Mouse (Mus musculus) c-Kit-positive CD71-positive TER-119-positive erythroid progenitor cells, embryonic 14.5 days (primary cell): ENCODE measurements around the gene Dcaf11.

ENCODE experiments used
- DNase-seq: peaks from one replicate; pipeline ENCODE4 v3.0.0-alpha.2; 2013; ENCODE audit warnings: low spot score

The Dcaf11 gene

DNA sequence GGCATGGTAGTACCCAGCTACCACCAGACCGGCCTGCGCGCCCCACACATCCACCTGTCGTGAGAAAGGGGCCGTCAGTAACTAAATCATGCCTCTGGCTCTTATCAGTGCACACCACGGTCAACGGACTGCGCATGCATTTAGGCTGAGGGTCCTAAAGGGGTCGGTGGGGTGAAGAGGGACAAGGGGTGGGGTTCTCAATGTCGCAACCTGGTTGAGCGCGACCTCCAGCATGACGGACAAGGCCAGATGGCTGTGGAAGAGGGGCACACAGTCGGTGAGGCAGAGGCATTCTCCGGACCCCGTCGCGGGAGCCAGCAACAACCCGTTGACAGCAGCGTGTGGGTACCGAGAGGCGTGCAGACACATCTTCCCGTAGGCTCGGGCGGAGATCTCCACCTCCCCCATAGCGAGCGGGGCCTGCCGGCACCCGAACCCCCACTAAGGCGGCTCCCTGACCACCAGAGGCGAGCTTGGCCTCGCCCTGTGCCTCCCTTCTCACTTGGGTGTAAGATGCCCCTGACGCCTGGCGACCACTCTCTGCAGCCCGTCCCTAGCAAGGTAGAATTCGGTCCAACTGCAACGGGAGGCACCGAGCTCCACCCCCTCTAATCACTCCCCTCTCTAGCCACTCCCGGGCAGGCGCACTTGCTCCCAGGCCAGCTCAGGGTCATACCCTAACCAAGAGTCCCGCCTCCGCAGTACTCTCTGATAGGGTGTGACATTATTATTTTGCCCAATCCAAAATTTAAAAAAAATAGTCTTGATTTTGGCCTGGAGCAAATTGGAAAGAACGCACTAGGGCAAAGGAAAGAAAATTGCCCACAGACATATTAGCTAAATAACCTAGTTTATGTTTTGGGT, 25.1 kb downstream of the Dcaf11 start, which contains the start of gene Emc9:
Emc9 (minus strand) TSS at position 601 of the 864 bp plus-strand sequence.
- DNase-seq: peak; percentile 82

DNA sequence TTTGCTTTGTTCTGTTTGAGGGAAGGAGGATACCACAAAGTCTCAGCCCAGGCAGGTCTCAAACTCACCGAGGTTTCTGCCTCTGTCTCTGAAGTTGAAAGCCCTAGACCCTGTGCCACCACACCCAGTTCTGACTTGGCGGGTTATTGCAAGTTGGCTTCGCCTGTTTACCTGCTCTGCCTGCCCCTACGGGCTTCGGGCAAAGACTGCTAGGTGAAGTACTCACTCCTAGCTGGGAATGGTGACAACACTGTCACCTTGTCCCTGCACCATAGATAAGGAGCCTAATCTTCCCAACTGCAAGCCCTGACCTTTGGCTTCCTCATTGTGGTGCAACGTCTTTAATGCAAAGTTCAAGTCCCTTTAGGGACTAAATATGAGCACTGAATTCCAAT, 25.8 kb downstream of the Dcaf11 start:
- no peak for DNase-seq

- DNase-seq: peak; percentile 75
Observed at GRCm38 (mm10) chr14:55586149-55586548, 26.3 kb downstream of the Dcaf11 start.

DNA sequence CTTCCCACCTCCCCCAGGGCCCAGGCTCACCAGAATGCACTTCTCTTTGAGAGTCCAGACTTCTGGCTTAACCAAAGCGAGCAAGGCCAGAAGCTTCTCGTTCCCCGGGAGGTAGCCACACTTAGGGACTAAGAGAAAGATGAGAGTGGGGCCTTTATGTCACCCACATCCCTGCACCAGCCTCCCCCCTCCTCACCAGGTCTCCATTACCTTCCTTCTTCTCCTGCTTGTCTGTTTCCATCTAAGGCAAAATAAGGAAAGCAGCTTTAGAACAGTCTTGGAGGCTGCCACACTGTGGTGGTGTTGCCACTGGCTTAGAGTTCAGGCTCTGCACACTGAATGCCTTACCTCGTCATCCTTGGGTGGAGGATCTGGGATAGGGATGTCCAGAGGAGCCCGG, 29.5 kb downstream of the Dcaf11 start:
- DNase-seq: no peak

DNA sequence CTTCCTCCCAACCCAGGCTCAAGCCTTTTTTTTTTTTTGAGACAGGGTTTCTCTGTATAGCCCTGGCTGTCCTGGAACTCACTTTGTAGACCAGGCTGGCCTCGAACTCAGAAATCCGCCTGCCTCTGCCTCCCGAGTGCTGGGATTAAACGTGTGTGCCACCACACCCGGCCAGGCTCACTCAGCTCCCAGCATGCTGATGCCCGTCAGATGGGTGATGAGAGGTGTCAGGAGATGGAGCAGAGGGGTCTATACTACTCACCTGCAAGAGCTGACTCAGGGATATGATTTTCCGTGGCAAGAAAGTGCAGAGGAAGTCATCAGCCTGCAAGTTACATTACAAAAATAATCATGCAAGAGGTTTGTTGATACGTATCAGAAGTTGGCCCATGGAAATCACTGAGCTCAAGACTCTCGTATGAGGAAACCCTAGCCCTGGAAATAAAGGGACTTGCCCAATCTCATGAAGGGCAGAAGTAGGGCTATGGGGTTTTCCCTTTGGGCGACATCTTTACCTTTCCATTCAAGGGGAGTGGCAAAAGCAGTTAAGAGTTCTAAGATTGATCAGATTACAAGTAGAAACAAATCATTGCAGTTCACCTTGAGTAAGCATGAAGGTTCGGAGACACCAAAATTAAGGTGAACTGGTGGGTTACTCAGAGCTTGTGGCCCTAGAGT, 30.1 kb downstream of the Dcaf11 start:
- no peak for DNase-seq

DNA sequence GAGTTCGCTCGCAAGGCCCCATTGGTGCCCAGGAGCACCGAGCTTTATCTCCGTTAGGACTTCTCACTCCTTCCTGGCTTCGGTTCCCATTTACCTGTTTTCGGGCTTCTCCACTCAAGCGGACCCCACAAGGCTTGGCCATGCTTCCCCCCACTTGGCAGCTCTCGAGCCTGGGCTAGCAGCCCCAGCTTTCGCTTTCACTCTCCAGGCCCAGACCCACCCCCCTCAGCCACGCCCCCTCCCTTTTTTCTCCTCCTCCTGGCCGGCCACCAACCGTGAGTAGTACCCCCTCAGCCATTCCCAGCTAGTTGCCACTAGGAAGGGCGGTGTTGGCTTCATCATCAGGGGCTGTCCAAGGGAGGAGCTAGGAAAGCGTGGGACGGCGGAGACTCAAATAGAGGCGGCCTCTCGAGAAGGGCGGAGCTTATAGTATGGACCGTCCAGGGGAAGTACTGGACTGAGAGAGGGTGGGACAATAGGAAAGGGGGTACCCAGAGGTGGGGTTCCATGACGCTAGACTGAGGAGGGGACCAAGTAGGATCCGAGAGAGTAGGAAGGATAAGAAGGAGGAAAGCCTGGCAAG, 31.0 kb downstream of the Dcaf11 start, which contains the start of gene Psme2:
Psme2 (minus strand) TSS at position 366 of the 583 bp plus-strand sequence.
- peak; percentile 90 for DNase-seq

DNA sequence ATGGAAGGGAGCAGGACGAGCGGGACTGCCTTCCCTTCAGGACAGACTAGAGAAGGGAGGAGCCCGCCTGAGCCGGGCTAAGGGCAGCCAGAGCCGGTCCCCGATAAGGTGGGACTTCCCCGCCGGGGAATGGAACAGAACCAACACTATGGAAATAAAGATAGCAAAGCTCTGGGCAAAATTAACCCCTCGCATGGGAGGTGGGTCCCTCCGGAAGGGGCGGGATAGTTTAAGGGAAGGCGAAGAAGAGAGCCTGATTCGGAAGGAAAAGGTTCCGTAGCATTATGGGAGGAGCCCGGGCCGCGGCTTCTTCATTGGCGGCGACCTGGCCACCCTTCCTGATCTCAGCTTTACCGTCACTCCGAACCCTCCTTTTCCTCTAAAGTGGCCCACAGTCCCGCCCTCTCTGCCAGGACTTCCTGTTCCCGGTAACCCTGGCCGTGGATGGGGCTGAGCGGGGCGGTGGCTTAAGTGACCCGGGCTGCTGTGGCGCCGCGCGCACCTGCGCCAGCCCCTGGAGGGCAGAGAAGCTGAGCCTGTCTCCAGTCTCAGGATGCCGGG, 31.6 kb downstream of the Dcaf11 start, which contains the start of gene Rnf31:
Rnf31 (plus strand) TSS at position 378 of the 561 bp plus-strand sequence.
- DNase-seq: peak; percentile 95

DNA sequence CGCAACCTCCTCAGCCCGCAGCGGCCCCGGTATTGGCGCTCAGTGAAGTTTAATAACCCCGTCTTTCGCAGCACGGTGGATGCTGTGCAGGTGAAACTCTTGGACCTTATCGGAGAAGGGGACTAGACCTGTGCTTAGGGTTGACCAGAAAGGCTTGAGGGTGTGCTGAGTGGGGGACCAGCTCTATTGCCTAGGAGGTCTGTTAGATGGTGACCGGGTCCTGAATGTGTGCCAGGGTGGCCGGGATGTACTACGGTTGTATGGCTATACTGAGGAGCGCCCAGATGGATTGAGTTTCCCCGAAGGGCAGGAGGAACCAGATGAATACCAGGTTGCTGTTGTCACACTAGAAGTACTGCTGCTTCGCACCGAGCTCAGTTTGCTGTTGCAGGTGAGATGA, 32.4 kb downstream of the Dcaf11 start:
- no peak for DNase-seq

- no peak for DNase-seq
Observed at GRCm38 (mm10) chr14:55596036-55596690, 36.4 kb downstream of the Dcaf11 start.

GRCm38 (mm10) chr14:55598521-55599390, 39.0 kb downstream of the Dcaf11 start:
- no peak for DNase-seq

DNA sequence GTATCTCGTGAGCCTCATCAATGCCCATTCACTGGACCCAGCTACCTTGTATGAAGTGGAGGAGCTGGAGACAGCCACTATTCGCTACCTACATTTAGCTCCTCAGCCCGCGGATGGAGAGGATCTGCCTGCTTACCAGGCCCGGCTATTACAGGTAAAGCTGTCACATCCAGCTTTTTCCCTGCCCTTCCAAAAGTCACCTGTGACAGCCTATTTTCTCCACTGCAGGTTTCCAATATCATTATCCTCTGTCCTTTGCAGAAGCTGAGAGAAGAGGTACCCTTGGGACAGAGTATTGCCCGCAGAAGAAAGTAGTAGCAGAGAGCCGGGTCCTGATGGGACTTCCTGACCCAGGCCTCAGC, 43.4 kb downstream of the Dcaf11 start, which contains the start of gene Irf9:
Irf9 (plus strand) TSS at position 301 of the 362 bp plus-strand sequence.
- DNase-seq: no peak

DNA sequence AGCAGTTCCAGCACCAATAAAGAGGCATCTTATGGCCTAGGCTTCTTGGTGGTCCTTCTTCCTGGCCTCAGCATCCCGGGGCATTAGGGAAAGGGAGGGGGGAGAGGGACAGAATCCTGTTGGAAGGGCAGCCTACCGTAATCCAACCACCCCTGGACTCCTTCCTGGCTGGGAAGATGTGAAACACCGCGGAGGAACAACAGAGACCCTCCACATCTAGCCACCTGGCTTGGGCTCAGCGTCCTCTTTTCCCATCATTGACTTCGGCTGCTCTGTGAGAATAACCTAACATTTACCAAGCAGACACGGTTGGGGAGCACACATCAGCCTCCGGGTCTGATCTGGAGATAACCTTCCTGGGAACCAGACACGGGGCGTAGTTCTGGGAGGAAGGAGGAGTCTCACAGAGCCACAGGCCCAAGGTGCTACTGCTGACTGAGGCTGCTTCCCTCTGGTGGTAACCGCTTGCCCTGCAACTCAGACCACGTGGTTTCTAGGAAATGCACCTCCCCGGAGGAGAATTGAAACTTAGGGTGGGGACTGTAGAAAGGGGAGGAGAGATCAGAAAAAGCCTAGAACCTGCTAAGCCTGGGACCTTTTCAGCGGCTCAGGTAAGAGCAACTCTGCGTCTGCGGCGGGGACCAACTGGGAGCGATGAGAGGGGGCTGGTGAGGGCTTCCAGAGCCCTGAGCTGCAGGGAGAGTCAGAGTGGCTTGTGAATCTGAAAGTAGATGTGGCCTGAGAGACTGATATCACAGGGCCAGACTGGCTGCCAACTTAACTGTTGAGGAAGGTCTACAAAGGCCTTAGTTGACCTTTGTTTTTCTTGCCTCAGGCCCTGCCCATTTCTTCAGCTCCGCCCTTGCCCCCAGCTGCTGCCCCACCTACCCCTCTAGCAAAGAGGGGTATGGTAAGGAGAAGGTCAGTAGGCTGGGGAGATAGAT, 44.1 kb downstream of the Dcaf11 start:
- peak; percentile 97 for DNase-seq

GRCm38 (mm10) chr14:55604823-55605222, 45.0 kb downstream of the Dcaf11 start:
- DNase-seq: no peak

- DNase-seq: no peak
Observed at GRCm38 (mm10) chr14:55605743-55606459, 46.1 kb downstream of the Dcaf11 start.

GRCm38 (mm10) chr14:55608339-55608738, 48.5 kb downstream of the Dcaf11 start:
- DNase-seq: no peak

- no peak for DNase-seq
Observed at GRCm38 (mm10) chr14:55613346-55613745, 53.5 kb downstream of the Dcaf11 start.

DNA sequence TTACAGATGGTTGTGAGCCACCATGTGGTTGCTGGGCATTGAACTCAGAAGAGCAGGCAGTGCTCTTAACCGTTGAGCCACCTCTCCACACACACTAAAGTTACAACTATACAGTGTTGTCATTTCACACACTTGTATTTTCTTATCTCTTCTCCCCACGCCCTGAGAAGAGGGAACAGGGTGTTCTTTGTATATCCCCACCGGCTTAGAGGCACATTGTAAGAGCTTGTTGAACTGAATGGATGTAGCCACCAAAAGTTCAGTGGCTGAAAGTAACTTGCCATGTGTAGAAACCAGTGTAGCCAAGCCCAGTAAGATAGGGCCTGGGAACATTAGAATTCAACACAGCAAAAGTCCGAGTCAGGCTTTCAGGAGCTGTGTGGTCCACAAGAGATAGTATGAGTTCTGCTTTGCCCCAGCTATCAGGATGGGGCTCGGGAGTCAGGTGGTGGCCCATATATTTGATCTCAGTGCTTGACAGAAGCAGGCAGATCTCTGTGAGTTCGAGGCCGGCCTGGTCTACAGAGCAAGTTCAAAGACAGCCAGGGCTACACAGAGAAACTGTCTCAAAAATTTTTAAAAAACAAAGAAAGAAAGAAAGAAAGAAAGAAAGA, 54.9 kb downstream of the Dcaf11 start:
- peak; percentile 80 for DNase-seq

- no peak for DNase-seq
Observed at GRCm38 (mm10) chr14:55615876-55616275, 56.1 kb downstream of the Dcaf11 start.

- DNase-seq: no peak
Observed at GRCm38 (mm10) chr14:55616844-55617243, 57.0 kb downstream of the Dcaf11 start.
